Mouse (Mus musculus) olfactory bulb, adult 2 months (tissue): ENCODE data around the gene C77080. TPM values are rescaled to one million over a fixed set of nuclear protein-coding genes. Genes with fewer than 3 reads are reported as not detected.

Experiments used
- H3K27ac ChIP-seq: fragments of 200-500 bp; 2 replicates; pipeline ENCODE4 v1.5.1; 2012; ENCODE audit warnings: low read depth, low read length; ENCODE audit not compliant: insufficient read depth
- H3K4me1 ChIP-seq: fragments of 200-500 bp; 2 replicates; pipeline ENCODE4 v1.6.1; 2012; ENCODE audit warnings: low read length; ENCODE audit not compliant: control insufficient read depth, insufficient read depth
- H3K4me3 ChIP-seq: fragments of 200-500 bp; 2 replicates; pipeline ENCODE4 v1.5.1; 2012; ENCODE audit warnings: mild to moderate bottlenecking, low read depth, low read length, moderate library complexity; ENCODE audit not compliant: insufficient read depth
- CTCF ChIP-seq: fragments of 200-500 bp; IDR thresholded peaks from 2 replicates; pipeline ENCODE4 v1.5.1; 2012; ENCODE audit warnings: low read depth, mild to moderate bottlenecking, low read length, moderate library complexity; ENCODE audit not compliant: insufficient read depth
- POLR2A ChIP-seq: fragments of 200-500 bp; IDR thresholded peaks from 2 replicates; pipeline ENCODE4 v1.6.1; 2012; ENCODE audit warnings: mild to moderate bottlenecking, low read depth, low read length, moderate library complexity; ENCODE audit not compliant: insufficient read depth
- WGBS: fragments of 180-500 bp; shearing (Covaris S2); methylation state at CpG from one replicate; pipeline ENCODE4 v1.1.7; 2018; 5-methylcytosine and 5-hydroxymethylcytosine counted together
- polyA plus RNA-seq: library from polyadenylated mRNA; stranded (reverse); fragments of >200 nt; gene quantifications from 2 replicates; pipeline ENCODE4 v1.2.4, GENCODE M21; 2012; ENCODE audit warnings: low replicate concordance; ENCODE audit not compliant: missing spikeins, insufficient read depth, insufficient read length

C77080 gene
- polyA plus RNA-seq, 1 experiment, result not detected

DNA sequence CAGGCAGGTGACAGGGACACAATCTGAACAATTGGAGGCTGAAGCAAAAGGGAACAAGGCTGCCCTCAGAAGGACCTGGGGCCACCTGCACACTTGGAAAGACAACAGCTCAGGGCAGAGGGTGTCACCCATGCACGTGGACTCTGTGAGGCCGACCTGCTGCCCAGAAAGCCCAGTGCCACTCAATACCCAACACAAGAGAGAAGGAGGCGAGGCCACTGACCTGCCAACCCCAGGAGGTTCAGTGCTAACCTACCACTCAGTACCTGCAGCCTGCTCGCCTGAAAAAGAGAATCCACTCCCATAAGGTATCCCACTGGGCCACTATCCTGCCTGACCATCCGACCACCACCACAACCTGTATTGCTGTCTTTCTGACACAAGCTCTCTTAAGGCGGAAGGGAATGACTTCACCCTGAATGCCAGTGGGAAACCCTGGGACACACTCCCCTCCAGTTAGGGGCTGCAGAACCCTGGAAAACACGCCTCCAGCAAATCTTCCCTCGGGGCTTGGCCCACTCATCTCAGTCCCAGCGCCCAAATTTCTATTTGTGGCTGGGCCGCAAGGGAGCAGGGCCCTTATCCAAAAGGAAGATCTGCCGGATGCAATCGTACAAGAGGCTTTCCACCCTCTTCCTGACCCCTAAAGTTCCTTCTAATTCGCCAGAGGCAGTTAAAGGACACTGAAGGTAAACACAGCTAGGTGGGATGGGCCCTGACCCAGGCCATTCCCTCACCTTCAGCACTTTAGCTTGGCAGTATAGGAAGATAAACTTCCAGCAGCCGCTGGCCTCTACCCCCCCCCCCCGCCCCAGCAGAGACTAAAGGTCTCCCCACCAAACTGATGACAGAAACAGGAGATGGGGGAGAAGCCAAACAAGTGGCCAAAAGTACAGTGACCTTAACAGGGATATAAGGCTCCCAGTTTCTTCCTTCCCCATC is 14.6 kb downstream of the C77080 start:
- H3K4me3 ChIP-seq, result no peak overlapping the region
- H3K4me1 ChIP-seq, result peaks cover 19% of the 10 kb centered on the region
- no peak overlapping the region for H3K27ac ChIP-seq
- TF ChIP-seq POLR2A (no peak), CTCF (no peak)
- WGBS, result 68% methylated on average over 15 of the region's 15 CpGs

DNA sequence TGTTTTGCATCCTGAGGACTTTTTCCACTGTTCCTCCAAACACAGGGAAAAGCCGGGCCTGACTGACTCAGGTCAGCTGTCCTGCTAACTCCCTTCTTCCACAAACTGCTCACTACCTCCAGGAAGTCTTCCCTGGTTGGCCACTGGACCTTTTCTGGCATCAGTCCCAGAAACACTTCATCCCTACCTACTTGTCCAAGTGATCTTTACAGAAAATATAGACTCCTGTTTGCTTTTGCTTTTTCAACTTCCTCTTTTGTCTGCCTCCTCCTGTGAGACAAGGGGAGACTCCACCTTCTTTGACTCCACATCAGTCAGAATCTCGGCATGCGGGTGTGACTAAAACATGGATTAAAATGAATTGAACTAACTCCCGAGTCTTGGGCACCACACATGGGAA is 16.4 kb downstream of the C77080 start:
- Histone ChIP-seq H3K27ac (no peak overlapping the region), H3K4me3 (no peak overlapping the region), H3K4me1 (peaks cover 10% of the 10 kb centered on the region)
- TF ChIP-seq CTCF, result no peak
- no peak for TF ChIP-seq POLR2A
- WGBS, result 70% methylated on average over 4 of the region's 4 CpGs

DNA sequence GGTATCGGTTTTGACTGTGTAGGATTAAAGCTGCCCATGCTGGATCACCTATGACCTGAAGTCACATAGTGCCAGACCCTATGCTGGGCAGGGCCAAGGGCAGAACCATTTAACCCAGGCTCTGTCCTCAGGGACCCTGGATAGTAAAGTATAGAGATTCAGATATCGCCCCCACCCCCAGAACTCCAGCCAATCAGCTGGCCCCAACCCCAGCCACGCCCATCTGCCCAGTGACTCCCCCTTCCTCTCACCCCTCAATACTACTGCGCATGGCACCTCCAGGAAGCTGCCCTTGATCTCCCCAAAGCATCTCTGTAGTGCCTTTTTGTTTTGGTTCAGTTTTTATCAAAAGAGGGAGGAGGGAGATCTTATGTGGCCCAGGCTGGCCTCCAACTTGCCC is 18.4 kb downstream of the C77080 start:
- peaks cover 20% of the 10 kb centered on the region for H3K4me1 ChIP-seq
- no peak for TF ChIP-seq POLR2A
- no peak for TF ChIP-seq CTCF
- no peak overlapping the region for H3K4me3 ChIP-seq
- H3K27ac ChIP-seq, result no peak overlapping the region
- 78% methylated on average over 4 of the region's 4 CpGs for WGBS

DNA sequence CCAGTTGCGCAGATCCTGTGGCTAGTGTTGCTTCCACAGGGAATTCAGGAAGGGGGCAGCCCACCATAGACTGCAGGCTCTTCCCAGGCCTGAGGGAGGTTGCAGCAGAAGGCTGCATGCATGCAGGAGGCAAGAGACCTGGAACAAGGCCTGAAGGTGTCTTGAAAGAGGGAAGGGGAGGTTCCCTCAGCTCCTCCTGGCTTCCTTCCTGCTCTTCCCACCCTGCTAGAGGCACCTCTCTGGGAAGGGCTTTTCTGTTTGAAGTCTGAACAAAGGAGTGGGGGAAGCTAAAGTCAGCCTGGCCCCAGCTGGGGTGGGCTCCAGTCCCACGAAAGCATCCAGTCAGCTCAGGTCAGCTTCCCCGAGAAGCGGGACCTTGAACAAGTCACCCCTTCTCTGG is 18.9 kb downstream of the C77080 start:
- H3K27ac ChIP-seq, result no peak overlapping the region
- WGBS, result 70% methylated on average over 4 of the region's 4 CpGs

DNA sequence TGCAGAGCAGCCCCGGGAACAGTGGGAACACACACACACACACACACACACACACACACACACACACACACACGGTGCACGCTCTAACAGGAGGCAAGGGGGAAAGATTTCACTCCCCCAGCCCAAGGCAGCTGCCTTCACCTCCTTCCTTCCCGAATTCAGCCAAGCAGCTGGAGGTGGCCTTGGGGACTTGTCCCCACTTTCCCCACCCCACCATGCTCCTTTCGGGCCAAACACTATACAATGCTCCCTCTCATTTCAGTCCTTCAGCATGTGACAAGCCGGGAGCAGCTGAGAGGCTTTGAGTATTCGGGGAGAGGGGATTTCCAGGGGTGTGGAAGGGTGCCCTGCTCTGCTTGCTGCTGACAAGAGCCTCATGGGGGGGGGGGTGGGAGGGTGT is 19.3 kb downstream of the C77080 start:
- WGBS, result 46% methylated on average over 7 of the region's 7 CpGs

More for the DNA sequence above, 18.9 kb downstream of the C77080 start:
- H3K4me1 ChIP-seq, result peaks cover 23% of the 10 kb centered on the region
- H3K4me3 ChIP-seq, result no peak overlapping the region
- TF ChIP-seq CTCF, result no peak
- TF ChIP-seq POLR2A, result no peak

DNA sequence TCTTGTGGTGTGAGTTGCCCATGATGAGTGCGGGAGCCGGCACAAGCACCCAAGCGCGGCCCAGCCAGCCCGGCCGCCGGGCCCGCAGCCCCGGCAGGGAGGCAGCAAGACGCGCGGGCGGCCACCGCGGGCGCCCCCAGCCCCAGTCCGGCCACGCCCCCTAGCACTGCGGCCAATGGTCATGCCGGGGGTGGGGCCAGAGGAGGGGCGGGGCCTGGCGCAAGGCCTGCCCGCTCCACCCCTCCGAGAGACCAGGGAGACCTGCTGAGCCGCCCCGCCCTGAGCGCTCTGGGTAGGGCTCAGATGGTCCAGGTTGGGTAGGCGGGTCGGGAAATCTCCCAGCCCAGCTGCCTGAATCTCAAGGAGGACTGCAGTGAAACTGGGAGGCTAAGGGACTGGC is 22.1 kb downstream of the C77080 start:
- TF ChIP-seq POLR2A, result no peak
- no peak for TF ChIP-seq CTCF
- H3K4me3 ChIP-seq, result peak overlapping the region; percentile 49
- no peak overlapping the region for H3K27ac ChIP-seq
- 2% methylated on average over 29 of the region's 29 CpGs for WGBS
- peaks cover 28% of the 10 kb centered on the region for H3K4me1 ChIP-seq

More for the DNA sequence above, 19.3 kb downstream of the C77080 start:
- Histone ChIP-seq H3K4me1 (peaks cover 27% of the 10 kb centered on the region), H3K27ac (no peak overlapping the region), H3K4me3 (no peak overlapping the region)
- TF ChIP-seq CTCF (no peak), POLR2A (no peak)

DNA sequence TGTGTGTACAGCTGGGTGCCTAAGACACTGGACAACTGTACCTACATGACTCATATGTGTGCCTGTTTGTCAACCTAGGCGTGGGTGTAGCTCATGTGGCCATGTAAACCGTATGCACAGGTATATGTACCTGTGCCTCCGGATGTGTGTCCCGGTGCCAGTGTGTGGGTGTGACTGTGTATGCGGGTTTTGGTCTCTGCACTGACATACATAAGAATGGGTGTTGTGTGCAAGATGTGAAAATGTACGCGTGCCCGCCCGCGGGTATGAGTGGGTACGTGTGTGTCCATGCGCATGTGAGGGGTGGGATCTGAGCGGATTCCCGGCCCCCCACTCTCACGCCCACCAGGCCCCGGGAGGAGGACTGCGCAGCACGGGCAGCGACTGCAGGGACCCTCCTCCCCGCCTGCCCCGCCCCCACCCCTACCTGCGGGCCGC is 22.6 kb downstream of the C77080 start:
- Histone ChIP-seq H3K27ac (no peak overlapping the region), H3K4me3 (peak overlapping the region; percentile 49), H3K4me1 (peaks cover 28% of the 10 kb centered on the region)
- no peak for TF ChIP-seq POLR2A
- 3% methylated on average over 23 of the region's 23 CpGs for WGBS

DNA sequence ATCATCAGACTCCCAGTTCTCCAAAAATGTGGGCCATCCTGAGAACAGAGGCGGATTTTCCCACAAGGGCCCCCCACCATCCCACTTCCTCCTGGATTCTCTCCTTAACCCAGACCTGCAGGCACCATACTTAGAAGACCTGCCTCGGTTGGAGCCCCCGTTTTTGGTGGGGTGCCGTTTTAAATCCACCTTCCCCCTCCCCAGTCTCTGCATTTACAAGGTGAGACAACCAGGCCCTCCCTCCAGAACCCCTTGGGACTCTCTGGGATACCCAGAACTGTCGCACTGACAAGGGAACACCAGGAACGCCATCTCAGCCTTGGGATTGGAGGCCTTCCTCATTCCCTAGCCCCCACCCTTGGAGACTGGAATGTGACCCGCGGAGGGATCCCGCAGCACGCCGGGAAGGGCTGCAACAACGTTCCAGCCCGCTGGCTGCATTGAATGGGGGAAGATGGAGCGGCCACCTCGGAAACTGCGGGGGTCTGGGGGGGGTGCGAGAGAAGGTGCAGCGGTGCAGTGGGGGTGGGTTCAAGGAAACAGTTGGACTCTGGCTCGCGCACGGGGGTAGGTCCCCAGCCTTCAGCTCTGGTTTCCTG is 23.3 kb downstream of the C77080 start:
- TF ChIP-seq CTCF (no peak), POLR2A (no peak)
- Histone ChIP-seq H3K4me1 (peaks cover 28% of the 10 kb centered on the region), H3K27ac (no peak overlapping the region), H3K4me3 (no peak overlapping the region)
- 30% methylated on average over 21 of the region's 21 CpGs for WGBS

DNA sequence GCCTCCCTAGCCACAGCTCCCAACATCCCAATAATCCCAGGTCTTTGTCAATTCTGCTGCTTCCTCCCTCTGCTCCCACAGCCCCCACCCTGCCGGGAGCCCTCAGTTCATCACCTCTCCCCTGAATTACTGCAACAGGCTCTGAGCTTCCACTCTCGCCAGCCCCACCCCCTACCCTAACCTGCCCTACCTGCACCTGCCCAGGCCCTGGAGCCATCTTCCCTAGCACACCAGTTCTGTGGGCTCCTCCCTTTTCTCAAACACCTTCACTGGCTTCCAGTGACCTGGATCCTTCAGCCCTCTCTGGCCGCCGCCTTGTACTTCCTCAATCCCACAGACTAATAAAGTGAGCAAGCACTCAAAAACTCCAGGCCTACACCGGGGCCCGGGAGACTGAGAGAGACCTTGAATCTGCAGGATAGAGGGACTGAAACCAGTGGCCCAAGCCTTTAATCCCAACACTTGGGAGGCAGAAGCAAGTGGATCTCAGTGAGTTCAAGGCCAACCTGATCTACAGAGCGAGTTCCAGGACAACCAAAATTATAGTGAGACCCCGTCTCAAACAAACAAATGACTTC is 24.9 kb downstream of the C77080 start:
- H3K4me1 ChIP-seq, result peaks cover 24% of the 10 kb centered on the region
- no peak overlapping the region for H3K27ac ChIP-seq
- no peak overlapping the region for H3K4me3 ChIP-seq
- 92% methylated on average over 8 of the region's 8 CpGs for WGBS
- no peak for TF ChIP-seq CTCF
- TF ChIP-seq POLR2A, result no peak
